Mouse (Mus musculus) thymus, adult 2 months (tissue): Measurements from ENCODE around the gene Pzp.

Experiments
- CTCF ChIP-seq: fragments of 200-500 bp; IDR thresholded peaks from 2 replicates; pipeline ENCODE4 v1.5.1; 2012; ENCODE audit warnings: mild to moderate bottlenecking, control low read depth, low read length, moderate library complexity, borderline replicate concordance; ENCODE audit not compliant: control insufficient read depth, poor library complexity, insufficient read depth; ENCODE audit errors: extremely low read depth
- POLR2A ChIP-seq: fragments of 200-500 bp; IDR thresholded peaks from 2 replicates; pipeline ENCODE4 v1.6.1; 2012; ENCODE audit warnings: mild to moderate bottlenecking, low read length, control low read depth, moderate library complexity; ENCODE audit not compliant: control insufficient read depth, poor library complexity, insufficient read depth; ENCODE audit errors: extremely low read depth

GRCm38 (mm10) chr6:128504743-128505142, 21.8 kb downstream of the Pzp start:
- TF ChIP-seq CTCF (no peak), POLR2A (no peak)
